Mouse (Mus musculus) forebrain, embryonic 12.5 days (tissue): Measurements from ENCODE around the gene Wars. TPM values are rescaled to one million over a fixed set of nuclear protein-coding genes. Genes with fewer than 3 reads are reported as not detected.
"Not testable (repeated sequence)": the region's sequence is repeated elsewhere in the genome, so short reads cannot be mapped to it uniquely, and the experiment has no call there.

ENCODE experiments used
- ATAC-seq: fragments of 200-750 bp; cut with Nextera tagmentation; 2 replicates; pipeline ENCODE4 v1.8.0; 2017; ENCODE audit warnings: moderate TSS enrichment; ENCODE audit not compliant: low FRiP score
- H3K27ac ChIP-seq: fragments of 300-500 bp; sonication (generic); 2 replicates; pipeline ENCODE4 v1.5.1; 2016; ENCODE audit warnings: mild to moderate bottlenecking
- H3K27me3 ChIP-seq: fragments of 300-500 bp; sonication (generic); 2 replicates; pipeline ENCODE4 v1.6.1; 2016; ENCODE audit warnings: mild to moderate bottlenecking
- H3K36me3 ChIP-seq: fragments of 300-500 bp; sonication (generic); replicated peaks from 2 replicates; pipeline ENCODE4 v1.6.1; 2016; ENCODE audit warnings: mild to moderate bottlenecking
- H3K4me1 ChIP-seq: fragments of 300-500 bp; sonication (generic); 2 replicates; pipeline ENCODE4 v1.6.1; 2016
- H3K4me2 ChIP-seq: fragments of 300-500 bp; sonication (generic); 2 replicates; pipeline ENCODE4 v1.6.1; 2016; ENCODE audit warnings: mild to moderate bottlenecking, moderate library complexity
- H3K4me3 ChIP-seq: fragments of 300-500 bp; sonication (generic); replicated peaks from 2 replicates; pipeline ENCODE4 v1.5.1; 2016; ENCODE audit warnings: mild to moderate bottlenecking
- H3K9ac ChIP-seq: fragments of 300-500 bp; sonication (generic); 2 replicates; pipeline ENCODE4 v1.6.1; 2016; ENCODE audit warnings: mild to moderate bottlenecking
- H3K9me3 ChIP-seq: fragments of 300-500 bp; sonication (generic); 2 replicates; pipeline ENCODE4 v1.6.1; 2016
- WGBS: fragments of 180-500 bp; shearing (Covaris S2); methylation state at CpG from one replicate; pipeline ENCODE4 v1.1.7; 2016; 5-methylcytosine and 5-hydroxymethylcytosine counted together
- polyA plus RNA-seq: library from polyadenylated mRNA; unstranded; fragments of >200 nt; fragmentation: Nextera tagmentation; extraction: Ambion mirVana; gene quantifications from 2 replicates; pipeline ENCODE4 v1.2.1, GENCODE M21; 2016

Wars gene
- polyA plus RNA-seq, 1 experiment from 2014 or later = 126 TPM

DNA sequence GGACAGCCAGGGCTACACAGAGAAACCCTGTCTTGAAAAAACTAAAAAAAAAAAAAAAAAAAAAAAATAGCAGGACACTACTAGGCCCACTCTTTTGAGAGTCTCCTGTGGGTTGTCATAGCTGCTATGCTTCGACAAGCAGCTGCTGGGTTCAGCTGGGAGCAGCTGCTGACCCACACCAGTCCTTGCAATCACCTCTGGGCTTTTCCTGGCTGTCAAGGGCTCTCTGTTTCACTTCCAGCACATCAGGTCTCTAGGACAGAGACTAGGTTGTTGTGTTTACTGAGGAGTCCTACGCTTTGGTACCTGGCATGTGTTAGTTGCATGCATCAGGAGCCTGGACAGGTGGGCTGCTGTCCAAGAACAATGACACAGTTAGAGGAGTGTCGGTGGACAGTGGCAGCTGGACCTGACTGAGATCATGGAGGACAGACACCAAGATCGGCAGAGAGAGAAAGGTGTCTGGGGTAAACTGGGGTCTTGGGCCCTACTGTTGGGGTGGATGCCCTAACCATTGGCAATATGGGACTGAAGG lies 44.4 kb downstream of the Wars start:
- no peak overlapping the region for H3K27ac ChIP-seq

GRCm38 (mm10) chr12:108848033-108848432 lies 45.9 kb downstream of the Wars start:
- not testable (repeated sequence) for H3K9me3 ChIP-seq, H3K4me1 ChIP-seq, H3K9ac ChIP-seq, ATAC-seq, H3K4me2 ChIP-seq, H3K27ac ChIP-seq, H3K27me3 ChIP-seq, H3K4me3 ChIP-seq
- peaks cover 30% of the 10 kb centered on the region for H3K36me3 ChIP-seq
- WGBS = 90% methylated on average over 3 of the region's 3 CpGs

More for the DNA sequence above, 44.4 kb downstream of the Wars start:
- Histone ChIP-seq H3K4me3 (no peak overlapping the region), H3K36me3 (peaks cover 18% of the 10 kb centered on the region), H3K4me1 (0 out of 2 replicates have a peak, but pooled peaks cover 6% of the 10 kb centered on the region), H3K27me3 (no peaks in the 10 kb centered on the region), H3K9ac (no peak overlapping the region), H3K9me3 (no peaks in the 10 kb centered on the region), H3K4me2 (no peak overlapping the region)
- ATAC-seq = no peak
- 93% methylated on average over 4 of the region's 4 CpGs for WGBS

DNA sequence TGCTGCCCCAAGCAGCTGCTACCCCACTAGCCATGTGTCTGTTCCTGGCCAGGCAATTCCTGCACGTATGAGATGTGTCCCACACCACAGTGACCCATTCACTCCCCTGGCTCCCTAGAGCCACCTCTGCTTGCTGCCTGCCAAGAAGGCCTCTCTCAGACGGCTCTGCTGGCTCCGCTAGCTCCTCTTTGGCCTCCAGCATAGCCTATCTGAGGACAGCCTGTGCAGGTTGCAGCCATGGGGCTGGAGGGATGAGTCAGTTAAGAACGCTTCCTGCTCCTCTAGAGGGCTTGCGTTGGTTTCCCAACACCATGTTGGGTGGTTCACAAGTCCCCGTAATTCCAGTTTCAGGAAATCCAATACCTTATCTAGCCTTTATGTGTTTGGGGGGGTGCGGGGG lies 51.3 kb downstream of the Wars start:
- 88% methylated on average over 7 of the region's 7 CpGs for WGBS
- no peak overlapping the region for H3K27ac ChIP-seq
- H3K9me3 ChIP-seq = no peaks in the 10 kb centered on the region
- H3K4me3 ChIP-seq = no peak overlapping the region
- H3K27me3 ChIP-seq = no peaks in the 10 kb centered on the region
- no peak for ATAC-seq
- no peak overlapping the region for H3K9ac ChIP-seq
- H3K36me3 ChIP-seq = peaks cover 58% of the 10 kb centered on the region
- no peak overlapping the region for H3K4me2 ChIP-seq
- peaks cover 17% of the 10 kb centered on the region for H3K4me1 ChIP-seq

DNA sequence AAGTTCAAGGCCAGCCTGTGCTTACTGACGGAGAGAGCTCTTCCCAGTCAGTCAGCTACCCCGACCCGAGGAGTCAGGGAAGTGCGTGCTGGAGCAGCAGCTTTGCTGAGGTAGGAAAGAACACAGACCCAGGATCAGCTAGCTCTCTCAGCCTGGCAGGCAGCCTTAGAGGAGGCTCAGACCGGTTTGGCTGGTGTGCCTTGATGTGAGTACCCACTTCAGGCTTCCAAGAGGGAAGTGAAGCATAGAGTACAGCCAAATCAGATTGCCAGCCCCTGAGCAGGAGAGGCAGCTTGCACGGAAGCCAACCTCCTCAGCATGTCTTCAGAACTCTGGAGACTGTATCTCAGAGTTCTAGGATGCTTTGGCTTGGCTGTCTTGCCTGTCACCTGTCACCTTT lies 52.8 kb downstream of the Wars start:
- Histone ChIP-seq H3K9me3 (no peaks in the 10 kb centered on the region), H3K9ac (no peak overlapping the region), H3K36me3 (peaks cover 54% of the 10 kb centered on the region), H3K27me3 (no peaks in the 10 kb centered on the region), H3K4me1 (peaks cover 32% of the 10 kb centered on the region), H3K27ac (no peak overlapping the region), H3K4me3 (no peak overlapping the region), H3K4me2 (no peak overlapping the region)
- no peak for ATAC-seq
- 92% methylated on average over 6 of the region's 6 CpGs for WGBS

DNA sequence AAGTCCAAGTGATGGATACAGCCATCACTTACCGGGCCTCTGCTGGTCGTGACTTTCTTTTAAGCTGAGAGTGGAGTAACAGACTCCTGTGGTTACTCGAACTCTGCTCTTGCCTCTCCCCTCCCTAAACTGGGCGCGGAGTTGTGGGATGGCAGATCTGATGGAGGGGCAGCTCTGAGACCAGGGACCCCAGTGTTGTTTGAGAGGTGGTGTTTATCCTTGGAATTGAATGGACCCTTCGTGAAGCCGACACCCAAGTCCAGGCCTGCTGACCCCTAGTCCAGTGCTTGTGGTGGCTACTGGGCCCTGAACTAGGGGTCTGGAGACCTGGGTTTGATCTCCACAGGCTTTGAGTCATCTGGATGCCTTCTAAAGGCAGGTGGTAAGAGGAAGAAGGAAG lies 57.3 kb downstream of the Wars start:
- H3K36me3 ChIP-seq = peaks cover 20% of the 10 kb centered on the region
- peak overlapping the region; percentile 70 for H3K4me3 ChIP-seq
- H3K4me1 ChIP-seq = peaks cover 58% of the 10 kb centered on the region

DNA sequence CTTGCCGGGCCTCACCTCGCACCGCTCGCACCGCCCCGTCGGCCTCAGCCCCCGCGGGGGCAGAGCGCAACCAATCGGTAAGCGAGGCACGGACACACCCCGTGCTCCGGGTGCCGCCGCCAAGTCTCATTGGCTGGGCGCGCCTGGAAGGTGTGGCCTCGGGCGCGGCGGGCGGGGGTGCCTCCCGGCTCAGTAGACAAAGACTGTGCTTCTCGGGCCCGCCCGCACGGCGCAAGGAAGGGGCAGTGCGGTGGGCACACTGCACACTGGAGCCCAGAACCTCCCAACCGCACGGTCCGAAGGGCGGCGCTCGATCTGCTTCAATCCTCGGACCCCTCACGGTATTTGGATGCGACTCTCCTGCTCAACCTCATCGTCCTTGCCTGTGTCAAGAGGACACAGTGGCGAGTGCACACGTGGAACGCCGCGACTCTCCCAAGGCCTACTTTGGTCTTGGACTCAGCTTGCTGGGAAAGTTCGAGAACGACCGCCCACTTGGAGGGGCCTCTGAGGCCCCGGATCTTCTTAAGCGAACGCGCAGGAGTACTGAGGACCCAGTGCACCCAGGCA lies 58.0 kb downstream of the Wars start, which contains the start of the genes Slc25a29 and Slc25a47:
Gene Slc25a29 (minus strand): TSS at position 44 of the 570 bp plus-strand sequence.
Gene Slc25a47 (plus strand): TSS at position 207 of the 570 bp plus-strand sequence.
- peak within 1 kb of the TSS; percentile 84 for H3K27ac ChIP-seq
- WGBS = under 1% methylated on average over 51 of the region's 53 CpGs
- H3K9ac ChIP-seq = peak within 1 kb of the TSS; percentile 74
- H3K36me3 ChIP-seq = peaks cover 12% of the 10 kb centered on the region
- H3K27me3 ChIP-seq = peaks cover 12% of the 10 kb centered on the region; the same call in 1 of the 2 replicates
- no peaks in the 10 kb centered on the region for H3K9me3 ChIP-seq
- H3K4me3 ChIP-seq = peak within 1 kb of the TSS; percentile 70
- H3K4me1 ChIP-seq = peaks cover 58% of the 10 kb centered on the region
- peak within 1 kb of the TSS; percentile 93 for H3K4me2 ChIP-seq
- peak; percentile 99 for ATAC-seq

More for the DNA sequence above, 57.3 kb downstream of the Wars start:
- Histone ChIP-seq H3K27ac (no peak overlapping the region), H3K4me2 (peak overlapping the region; percentile 93), H3K27me3 (peaks cover 12% of the 10 kb centered on the region; the same call in 1 of the 2 replicates), H3K9me3 (no peaks in the 10 kb centered on the region), H3K9ac (peak overlapping the region; percentile 68)
- no peak for ATAC-seq
- 74% methylated on average over 7 of the region's 7 CpGs for WGBS

DNA sequence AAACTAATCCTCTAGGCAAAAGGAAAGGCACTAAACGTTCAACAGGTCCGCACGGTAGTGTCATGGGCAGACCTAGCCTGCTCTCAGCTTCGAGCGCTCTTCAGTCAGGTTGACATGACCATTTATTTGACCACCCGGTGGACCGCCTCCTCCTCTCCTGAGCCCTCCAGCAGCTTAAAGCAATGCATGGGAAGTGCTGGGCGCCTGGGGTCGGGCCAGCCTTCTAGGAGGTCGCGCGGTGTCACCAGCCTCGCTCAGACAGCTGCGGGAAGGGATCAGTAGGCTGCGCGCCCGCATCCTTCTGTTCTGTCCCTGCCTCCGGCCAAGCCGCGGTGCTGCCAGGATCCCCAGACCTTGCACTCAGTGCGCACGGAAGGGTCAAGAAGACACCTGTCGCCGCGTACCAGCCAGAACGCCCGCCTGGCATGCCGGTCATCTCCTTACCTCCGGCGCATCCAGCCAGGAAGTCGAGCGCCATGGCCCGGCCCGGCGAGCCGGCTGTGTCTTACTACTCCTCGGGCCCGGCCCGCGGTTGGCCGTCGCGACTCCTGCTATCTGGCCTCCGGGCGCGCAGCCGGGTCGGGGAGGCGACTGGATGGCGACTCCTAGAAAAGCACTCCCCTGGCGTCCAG lies 58.6 kb downstream of the Wars start:
- H3K36me3 ChIP-seq = peaks cover 9% of the 10 kb centered on the region
- H3K4me2 ChIP-seq = peak overlapping the region; percentile 93
- H3K27me3 ChIP-seq = peaks cover 12% of the 10 kb centered on the region; the same call in 1 of the 2 replicates
- peak overlapping the region; percentile 70 for H3K4me3 ChIP-seq
- H3K9ac ChIP-seq = peak overlapping the region; percentile 74
- under 1% methylated on average over 51 of the region's 51 CpGs for WGBS
- ATAC-seq = no peak
- H3K4me1 ChIP-seq = peaks cover 58% of the 10 kb centered on the region
- H3K9me3 ChIP-seq = no peaks in the 10 kb centered on the region
- 0 out of 2 replicates have a peak overlapping the region, but pooled peaks have one; percentile 32 for H3K27ac ChIP-seq

GRCm38 (mm10) chr12:108834786-108835185 lies 59.2 kb downstream of the Wars start:
- peak overlapping the region; percentile 74; the same call in 1 of the 2 replicates for H3K9ac ChIP-seq
- 44% methylated on average over 5 of the region's 5 CpGs for WGBS
- H3K36me3 ChIP-seq = peaks cover 9% of the 10 kb centered on the region

GRCm38 (mm10) chr12:108834337-108834736 lies 59.6 kb downstream of the Wars start:
- H3K9ac ChIP-seq = peak overlapping the region; percentile 74; the same call in 1 of the 2 replicates
- peaks cover 9% of the 10 kb centered on the region for H3K36me3 ChIP-seq
- ATAC-seq = no peak
- no peak overlapping the region for H3K27ac ChIP-seq
- H3K27me3 ChIP-seq = peaks cover 12% of the 10 kb centered on the region; the same call in 1 of the 2 replicates
- peak overlapping the region; percentile 93 for H3K4me2 ChIP-seq
- WGBS = 89% methylated on average over 3 of the region's 3 CpGs
- H3K9me3 ChIP-seq = no peaks in the 10 kb centered on the region
- H3K4me1 ChIP-seq = peaks cover 53% of the 10 kb centered on the region
- peak overlapping the region; percentile 70 for H3K4me3 ChIP-seq

More at GRCm38 (mm10) chr12:108834786-108835185, 59.2 kb downstream of the Wars start:
- no peak for ATAC-seq
- Histone ChIP-seq H3K27me3 (peaks cover 12% of the 10 kb centered on the region; the same call in 1 of the 2 replicates), H3K27ac (no peak overlapping the region), H3K4me2 (peak overlapping the region; percentile 93), H3K9me3 (no peaks in the 10 kb centered on the region), H3K4me1 (peaks cover 57% of the 10 kb centered on the region), H3K4me3 (peak overlapping the region; percentile 70)

DNA sequence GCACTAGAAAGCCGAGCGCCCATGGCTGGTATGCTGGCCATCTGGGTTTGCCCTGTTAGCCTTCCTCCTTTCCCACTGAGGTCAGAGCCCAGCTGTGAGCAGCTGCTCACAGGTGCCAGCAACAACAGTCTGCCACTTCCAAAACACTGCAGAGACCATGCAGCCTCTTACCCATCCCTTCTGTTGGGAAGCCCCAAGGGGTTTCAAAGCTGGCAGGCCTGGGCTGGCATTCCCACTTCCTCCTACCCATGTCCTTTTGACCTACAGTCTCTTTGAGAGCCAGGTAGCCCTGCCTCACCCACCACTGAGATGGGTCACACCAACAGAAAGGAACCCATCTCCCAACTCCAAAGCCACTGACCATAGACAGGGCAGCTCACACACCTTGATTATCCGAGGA lies 60.6 kb downstream of the Wars start:
- peaks cover 3% of the 10 kb centered on the region for H3K36me3 ChIP-seq
- no peak for ATAC-seq
- 97% methylated on average over 3 of the region's 3 CpGs for WGBS
- H3K27me3 ChIP-seq = peaks cover 12% of the 10 kb centered on the region; the same call in 1 of the 2 replicates
- no peak overlapping the region; the same call in 1 of the 2 replicates for H3K9ac ChIP-seq
- H3K4me1 ChIP-seq = peaks cover 48% of the 10 kb centered on the region
- H3K9me3 ChIP-seq = no peaks in the 10 kb centered on the region
- H3K4me3 ChIP-seq = no peak overlapping the region
- no peak overlapping the region for H3K4me2 ChIP-seq
- no peak overlapping the region for H3K27ac ChIP-seq

GRCm38 (mm10) chr12:108832851-108833250 lies 61.1 kb downstream of the Wars start:
- Histone ChIP-seq H3K4me1 (peaks cover 43% of the 10 kb centered on the region), H3K4me2 (no peak overlapping the region), H3K9me3 (no peaks in the 10 kb centered on the region), H3K36me3 (peaks cover 6% of the 10 kb centered on the region), H3K27ac (no peak overlapping the region), H3K4me3 (no peak overlapping the region), H3K9ac (no peak overlapping the region), H3K27me3 (peaks cover 12% of the 10 kb centered on the region; the same call in 1 of the 2 replicates)
- WGBS = 92% methylated on average over 8 of the region's 8 CpGs
- no peak for ATAC-seq

- peaks cover 12% of the 10 kb centered on the region for H3K36me3 ChIP-seq
- H3K4me1 ChIP-seq = peaks cover 35% of the 10 kb centered on the region
- no peak overlapping the region for H3K4me2 ChIP-seq
- H3K9me3 ChIP-seq = no peaks in the 10 kb centered on the region
- H3K27ac ChIP-seq = no peak overlapping the region
- H3K27me3 ChIP-seq = peaks cover 12% of the 10 kb centered on the region; the same call in 1 of the 2 replicates
- no peak for ATAC-seq
- 69% methylated on average over 9 of the region's 9 CpGs for WGBS
- no peak overlapping the region for H3K4me3 ChIP-seq
- no peak overlapping the region for H3K9ac ChIP-seq
Observed at GRCm38 (mm10) chr12:108831966-108832643, 61.9 kb downstream of the Wars start.
